Mouse (Mus musculus): ENCODE results near the gene Nmt1. TPM values are rescaled to one million over a fixed set of nuclear protein-coding genes. Genes with fewer than 3 reads are reported as not detected.

Nmt1 gene
- polyA plus RNA-seq, 1 experiment from 2014 or later, result 32.1 TPM

- Histone ChIP-seq H3K4me3 (ENCODE audit: low read depth, low read length) (no peak overlapping the region), H3K4me1 (ENCODE audit: control insufficient read depth, low read depth, low read length) (peaks cover 25% of the 10 kb centered on the region), H3K27me3 (ENCODE audit: control insufficient read depth, insufficient read depth, low read depth, low read length) (no peaks in the 10 kb centered on the region), H3K36me3 (ENCODE audit: control insufficient read depth, insufficient read depth) (no peaks in the 10 kb centered on the region), H3K9me3 (replicated peaks; ENCODE audit: control insufficient read depth, low read length) (no peaks in the 10 kb centered on the region), H3K4me2 (ENCODE audit: low read depth, low read length) (no peak overlapping the region), H3K9ac (ENCODE audit: low read depth, low read length) (no peak overlapping the region), H3K27ac (ENCODE audit: low read length) (no peak overlapping the region)
- 69% methylated on average over 12 of the region's 12 CpGs for WGBS (ENCODE audit: insufficient replicate concordance)
- ATAC-seq (ENCODE audit: low read depth), result no peak
Observed at GRCm38 (mm10) chr11:103113005-103113404, 85.0 kb downstream of the Nmt1 start.

DNA sequence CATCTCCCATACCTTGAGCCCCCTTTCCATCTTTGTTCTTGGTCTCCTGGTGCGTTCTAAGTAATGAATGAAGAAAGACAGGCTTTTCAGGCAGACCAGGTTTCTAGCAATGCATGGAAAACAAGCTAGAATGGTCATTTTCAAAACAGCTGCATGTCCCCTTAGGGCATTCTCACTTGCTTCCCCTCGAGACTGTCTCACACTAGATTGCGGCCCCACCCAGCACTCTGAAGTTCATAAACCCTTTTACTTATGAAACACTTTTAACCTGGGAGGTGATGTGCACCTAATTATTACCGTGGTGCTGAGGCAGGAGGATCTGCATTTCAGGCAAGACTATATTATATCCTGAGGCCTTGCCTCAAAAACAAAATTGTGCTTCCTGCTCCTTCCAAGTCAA is 85.8 kb downstream of the Nmt1 start:
- H3K4me1 ChIP-seq (ENCODE audit: control insufficient read depth, low read depth, low read length), result peaks cover 29% of the 10 kb centered on the region
- H3K27me3 ChIP-seq (ENCODE audit: control insufficient read depth, insufficient read depth, low read depth, low read length), result no peaks in the 10 kb centered on the region
- H3K4me3 ChIP-seq (ENCODE audit: low read depth, low read length), result no peak overlapping the region
- H3K27ac ChIP-seq (ENCODE audit: low read length), result no peak overlapping the region
- H3K36me3 ChIP-seq (ENCODE audit: control insufficient read depth, insufficient read depth), result no peaks in the 10 kb centered on the region
- no peaks in the 10 kb centered on the region for H3K9me3 ChIP-seq (replicated peaks; ENCODE audit: control insufficient read depth, low read length)
- no peak overlapping the region for H3K4me2 ChIP-seq (ENCODE audit: low read depth, low read length)
- ATAC-seq (ENCODE audit: low read depth), result no peak
- WGBS (ENCODE audit: insufficient replicate concordance), result 78% methylated on average over 4 of the region's 4 CpGs
- no peak overlapping the region for H3K9ac ChIP-seq (ENCODE audit: low read depth, low read length)

DNA sequence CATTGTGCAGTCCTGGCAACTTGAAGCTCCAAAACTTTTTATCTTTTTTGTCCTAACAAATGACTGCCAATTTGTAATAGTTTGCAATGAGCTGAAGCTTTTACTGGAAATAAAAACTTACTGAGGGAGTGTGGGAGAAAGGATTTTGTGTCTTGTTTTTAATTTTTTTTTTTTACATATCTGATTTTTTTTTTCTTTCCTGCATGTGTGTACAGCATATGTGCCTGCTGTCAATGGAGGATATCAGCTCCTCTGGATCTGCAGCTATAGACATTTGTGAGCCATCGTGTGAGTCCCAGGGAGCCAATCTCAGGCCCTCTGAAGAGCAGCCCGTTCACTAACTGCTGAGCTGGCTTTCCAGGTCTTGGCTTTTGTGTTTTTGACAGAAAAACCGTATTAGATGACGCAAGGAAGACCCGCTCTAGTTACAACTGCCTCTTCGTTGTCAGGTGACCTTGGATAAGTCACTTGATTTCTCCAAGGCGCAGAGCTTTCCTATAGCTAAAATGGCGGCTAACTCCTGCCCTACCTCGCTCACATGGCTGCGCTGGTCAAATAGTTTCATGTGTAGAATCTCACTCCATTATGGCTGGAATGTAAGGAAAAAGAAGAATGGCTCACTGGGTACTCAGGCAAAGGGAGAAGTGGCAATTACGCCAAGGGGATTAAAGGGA is 86.4 kb downstream of the Nmt1 start:
- Histone ChIP-seq H3K27me3 (ENCODE audit: control insufficient read depth, insufficient read depth, low read depth, low read length) (no peaks in the 10 kb centered on the region), H3K4me1 (ENCODE audit: control insufficient read depth, low read depth, low read length) (peaks cover 31% of the 10 kb centered on the region), H3K4me3 (ENCODE audit: low read depth, low read length) (peak overlapping the region; percentile 74), H3K9me3 (replicated peaks; ENCODE audit: control insufficient read depth, low read length) (no peaks in the 10 kb centered on the region), H3K4me2 (ENCODE audit: low read depth, low read length) (peak overlapping the region; percentile 64), H3K27ac (ENCODE audit: low read length) (peak overlapping the region; percentile 95), H3K36me3 (ENCODE audit: control insufficient read depth, insufficient read depth) (no peaks in the 10 kb centered on the region), H3K9ac (ENCODE audit: low read depth, low read length) (peak overlapping the region; percentile 87)
- WGBS (ENCODE audit: insufficient replicate concordance), result 75% methylated on average over 11 of the region's 11 CpGs
- no peak for ATAC-seq (ENCODE audit: low read depth)

DNA sequence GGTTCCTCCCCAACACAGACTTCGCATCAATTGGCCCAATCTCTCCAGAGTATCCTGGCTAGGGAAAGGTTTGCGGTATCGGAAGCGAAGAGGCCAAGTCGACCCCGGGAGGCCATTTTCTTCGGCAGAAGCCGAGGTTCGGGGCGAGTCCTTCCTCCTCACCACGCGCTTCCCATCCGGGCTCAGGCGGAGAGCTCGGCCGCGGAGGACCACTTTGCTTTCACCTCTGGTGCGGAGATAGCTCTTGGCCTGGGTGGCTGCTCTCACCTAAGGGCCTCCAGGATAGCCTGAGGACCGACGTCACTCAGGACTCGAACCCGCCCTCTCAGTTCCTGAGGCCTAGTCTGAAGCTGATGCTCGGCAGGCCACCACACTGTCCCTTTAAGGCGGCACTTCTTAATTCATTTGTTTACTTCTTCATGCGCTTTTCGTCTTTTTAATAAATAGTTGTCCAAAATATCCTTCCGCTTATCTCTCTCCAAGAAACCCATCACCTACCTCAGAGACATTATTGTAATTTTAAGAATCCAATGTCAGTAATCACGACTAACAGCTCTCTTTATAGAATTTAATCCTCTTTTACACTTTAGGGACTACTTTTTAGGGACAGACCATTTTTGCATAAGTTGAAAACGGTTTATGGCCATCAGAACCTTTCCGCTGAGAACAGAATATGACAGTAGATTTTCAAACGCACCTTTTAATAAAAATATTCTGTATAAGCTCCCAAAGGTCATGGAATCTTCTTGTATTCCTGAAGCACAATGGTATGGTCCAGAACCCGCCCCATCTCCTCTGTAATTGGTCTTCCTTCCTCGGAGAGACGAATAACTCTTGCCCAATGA is 87.4 kb downstream of the Nmt1 start:
- H3K4me2 ChIP-seq (ENCODE audit: low read depth, low read length), result peak overlapping the region; percentile 64
- no peaks in the 10 kb centered on the region for H3K9me3 ChIP-seq (replicated peaks; ENCODE audit: control insufficient read depth, low read length)
- no peaks in the 10 kb centered on the region for H3K27me3 ChIP-seq (ENCODE audit: control insufficient read depth, insufficient read depth, low read depth, low read length)
- H3K4me1 ChIP-seq (ENCODE audit: control insufficient read depth, low read depth, low read length), result peaks cover 31% of the 10 kb centered on the region
- ATAC-seq (ENCODE audit: low read depth), result peak; percentile 72
- no peaks in the 10 kb centered on the region for H3K36me3 ChIP-seq (ENCODE audit: control insufficient read depth, insufficient read depth)
- H3K9ac ChIP-seq (ENCODE audit: low read depth, low read length), result peak overlapping the region; percentile 87
- H3K27ac ChIP-seq (ENCODE audit: low read length), result peak overlapping the region; percentile 95
- H3K4me3 ChIP-seq (ENCODE audit: low read depth, low read length), result peak overlapping the region; percentile 74
- WGBS (ENCODE audit: insufficient replicate concordance), result under 1% methylated on average over 34 of the region's 34 CpGs

GRCm38 (mm10) chr11:103116008-103116818 is 88.2 kb downstream of the Nmt1 start, which contains the start of gene Hexim1:
TSS of gene Hexim1 (plus strand) at chr11:103116231.
- no peaks in the 10 kb centered on the region for H3K36me3 ChIP-seq (ENCODE audit: control insufficient read depth, insufficient read depth)
- H3K9ac ChIP-seq (ENCODE audit: low read depth, low read length), result peak within 1 kb of the TSS; percentile 87
- peak; percentile 91 for ATAC-seq (ENCODE audit: low read depth)
- H3K4me3 ChIP-seq (ENCODE audit: low read depth, low read length), result peak within 1 kb of the TSS; percentile 74
- peak within 1 kb of the TSS; percentile 95 for H3K27ac ChIP-seq (ENCODE audit: low read length)
- H3K9me3 ChIP-seq (replicated peaks; ENCODE audit: control insufficient read depth, low read length), result no peaks in the 10 kb centered on the region
- peaks cover 30% of the 10 kb centered on the region for H3K4me1 ChIP-seq (ENCODE audit: control insufficient read depth, low read depth, low read length)
- peak within 1 kb of the TSS; percentile 81 for H3K4me2 ChIP-seq (ENCODE audit: low read depth, low read length)
- H3K27me3 ChIP-seq (ENCODE audit: control insufficient read depth, insufficient read depth, low read depth, low read length), result no peaks in the 10 kb centered on the region
- 0% methylated on average over 53 of the region's 53 CpGs for WGBS (ENCODE audit: insufficient replicate concordance)

- peak overlapping the region; percentile 81 for H3K4me2 ChIP-seq (ENCODE audit: low read depth, low read length)
- H3K9ac ChIP-seq (ENCODE audit: low read depth, low read length), result peak overlapping the region; percentile 78
- peak; percentile 9; the same call in 1 of the 2 replicates for ATAC-seq (ENCODE audit: low read depth)
- H3K36me3 ChIP-seq (ENCODE audit: control insufficient read depth, insufficient read depth), result no peaks in the 10 kb centered on the region
- peaks cover 25% of the 10 kb centered on the region for H3K4me1 ChIP-seq (ENCODE audit: control insufficient read depth, low read depth, low read length)
- H3K27me3 ChIP-seq (ENCODE audit: control insufficient read depth, insufficient read depth, low read depth, low read length), result no peaks in the 10 kb centered on the region
- H3K27ac ChIP-seq (ENCODE audit: low read length), result peak overlapping the region; percentile 89
- no peaks in the 10 kb centered on the region for H3K9me3 ChIP-seq (replicated peaks; ENCODE audit: control insufficient read depth, low read length)
- peak overlapping the region; percentile 66 for H3K4me3 ChIP-seq (ENCODE audit: low read depth, low read length)
- WGBS (ENCODE audit: insufficient replicate concordance), result under 1% methylated on average over 35 of the region's 35 CpGs
Observed at GRCm38 (mm10) chr11:103116959-103117590, 89.1 kb downstream of the Nmt1 start.

DNA sequence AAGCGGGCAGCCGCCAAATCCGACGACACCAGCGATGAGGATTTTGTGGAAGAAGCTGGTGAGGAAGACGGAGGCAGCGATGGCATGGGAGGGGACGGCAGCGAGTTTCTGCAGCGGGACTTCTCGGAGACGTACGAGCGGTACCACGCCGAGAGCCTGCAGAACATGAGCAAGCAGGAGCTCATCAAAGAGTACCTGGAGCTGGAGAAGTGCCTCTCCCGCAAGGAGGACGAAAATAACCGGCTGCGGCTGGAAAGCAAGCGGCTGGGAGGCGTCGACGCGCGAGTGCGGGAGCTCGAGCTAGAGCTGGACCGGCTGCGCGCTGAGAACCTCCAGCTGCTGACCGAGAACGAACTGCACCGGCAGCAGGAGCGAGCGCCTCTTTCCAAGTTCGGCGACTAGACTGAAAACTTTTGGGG is 89.6 kb downstream of the Nmt1 start:
- Histone ChIP-seq H3K36me3 (ENCODE audit: control insufficient read depth, insufficient read depth) (no peaks in the 10 kb centered on the region), H3K9me3 (replicated peaks; ENCODE audit: control insufficient read depth, low read length) (no peaks in the 10 kb centered on the region), H3K27ac (ENCODE audit: low read length) (peak overlapping the region; percentile 89), H3K4me1 (ENCODE audit: control insufficient read depth, low read depth, low read length) (peaks cover 19% of the 10 kb centered on the region), H3K4me3 (ENCODE audit: low read depth, low read length) (peak overlapping the region; percentile 66), H3K9ac (ENCODE audit: low read depth, low read length) (peak overlapping the region; percentile 78), H3K27me3 (ENCODE audit: control insufficient read depth, insufficient read depth, low read depth, low read length) (no peaks in the 10 kb centered on the region), H3K4me2 (ENCODE audit: low read depth, low read length) (peak overlapping the region; percentile 81)
- whole genome bisulfite sequencing (ENCODE audit: insufficient replicate concordance), result under 1% methylated on average over 38 of the region's 38 CpGs
- ATAC-seq (ENCODE audit: low read depth), result no peak
